Mouse (Mus musculus) kidney, postnatal 25 days (tissue): ENCODE measurements around the gene Usb1.

ENCODE experiments used
- DNase-seq, 2 experiments: peaks; one replicate each; pipeline ENCODE4 v3.0.0; 2021; ENCODE audit warnings: mixed read lengths in 2 of 2

Gene Usb1

GRCm38 (mm10) chr8:95331720-95332436 lies at the start of gene Usb1, which contains the start of gene Zfp319:
Gene Usb1, plus strand, starts transcription at chr8:95332284.
Gene Zfp319, minus strand, starts transcription at chr8:95331950.
- peak; percentile 94 to 96 for DNase-seq

DNA sequence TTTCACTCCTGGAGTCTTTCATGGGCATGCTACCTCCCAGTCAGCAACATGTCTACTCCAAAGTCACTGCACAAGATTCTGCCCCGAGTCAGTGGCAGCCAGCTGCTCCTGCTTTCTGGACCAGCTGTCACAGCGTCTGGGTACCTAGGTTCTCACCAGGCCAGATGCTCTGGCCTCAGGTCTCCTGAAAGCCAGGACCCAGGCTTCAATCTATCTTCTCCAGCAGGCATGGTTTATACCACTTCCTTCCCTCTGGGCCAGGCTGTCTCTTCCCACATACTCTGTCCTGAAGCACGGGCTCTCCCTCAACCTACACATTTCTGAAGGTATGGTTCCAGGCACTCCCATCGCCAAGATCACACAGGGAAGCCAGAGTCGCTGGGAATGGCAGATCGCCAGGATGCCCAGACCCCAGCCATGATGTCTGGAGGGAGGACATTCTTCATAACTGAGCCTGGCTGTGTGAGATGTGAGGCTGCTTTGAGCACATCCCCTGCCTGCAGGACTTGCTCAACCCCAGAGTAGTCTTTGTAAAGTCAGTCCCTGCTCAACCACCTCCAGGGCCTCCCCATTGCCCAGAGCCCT lies 42.9 kb upstream of the Usb1 start:
- DNase-seq: no peak

GRCm38 (mm10) chr8:95293172-95293571 lies 38.9 kb upstream of the Usb1 start:
- DNase-seq: peak; percentile 91 to 96

GRCm38 (mm10) chr8:95293891-95294290 lies 38.2 kb upstream of the Usb1 start:
- DNase-seq: peak; percentile 64 to 68

GRCm38 (mm10) chr8:95302410-95302809 lies 29.7 kb upstream of the Usb1 start:
- peak in 1 of 2 experiments; percentile 70 for DNase-seq

- DNase-seq: no peak
Observed at GRCm38 (mm10) chr8:95305526-95305925, 26.6 kb upstream of the Usb1 start.

GRCm38 (mm10) chr8:95306431-95306830 lies 25.7 kb upstream of the Usb1 start, which contains the start of gene Cngb1:
Gene Cngb1, minus strand, starts transcription at chr8:95306585.
- no peak for DNase-seq

GRCm38 (mm10) chr8:95310342-95310970 lies 21.6 kb upstream of the Usb1 start, which contains the start of gene Tepp:
Gene Tepp, plus strand, starts transcription at chr8:95310566.
- no peak for DNase-seq

- DNase-seq: peak in 1 of 2 experiments; percentile 14
Observed at GRCm38 (mm10) chr8:95312836-95313235, 19.2 kb upstream of the Usb1 start.

DNA sequence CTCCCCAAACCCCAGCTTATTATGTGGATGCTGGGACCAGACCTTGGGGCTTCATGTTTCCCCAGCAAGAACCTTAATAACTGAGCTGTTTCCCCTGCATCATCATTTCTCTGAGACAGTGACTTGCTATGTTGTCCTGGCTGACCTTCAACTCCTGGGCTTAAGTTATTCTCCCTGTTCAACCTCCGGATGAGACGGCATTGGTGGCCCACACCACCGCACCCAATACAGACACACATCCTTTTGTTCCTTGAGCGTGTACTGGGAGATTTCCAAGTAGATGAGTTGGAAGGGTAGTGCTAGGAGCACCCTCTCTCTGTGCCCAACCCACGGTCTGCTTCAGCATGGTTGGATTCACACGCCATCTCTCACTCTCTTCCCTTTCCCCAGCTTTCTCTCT lies 18.2 kb upstream of the Usb1 start:
- no peak for DNase-seq

- no peak for DNase-seq
Observed at GRCm38 (mm10) chr8:95314707-95315106, 17.4 kb upstream of the Usb1 start.

- no peak for DNase-seq
Observed at GRCm38 (mm10) chr8:95315350-95315749, 16.7 kb upstream of the Usb1 start.

DNA sequence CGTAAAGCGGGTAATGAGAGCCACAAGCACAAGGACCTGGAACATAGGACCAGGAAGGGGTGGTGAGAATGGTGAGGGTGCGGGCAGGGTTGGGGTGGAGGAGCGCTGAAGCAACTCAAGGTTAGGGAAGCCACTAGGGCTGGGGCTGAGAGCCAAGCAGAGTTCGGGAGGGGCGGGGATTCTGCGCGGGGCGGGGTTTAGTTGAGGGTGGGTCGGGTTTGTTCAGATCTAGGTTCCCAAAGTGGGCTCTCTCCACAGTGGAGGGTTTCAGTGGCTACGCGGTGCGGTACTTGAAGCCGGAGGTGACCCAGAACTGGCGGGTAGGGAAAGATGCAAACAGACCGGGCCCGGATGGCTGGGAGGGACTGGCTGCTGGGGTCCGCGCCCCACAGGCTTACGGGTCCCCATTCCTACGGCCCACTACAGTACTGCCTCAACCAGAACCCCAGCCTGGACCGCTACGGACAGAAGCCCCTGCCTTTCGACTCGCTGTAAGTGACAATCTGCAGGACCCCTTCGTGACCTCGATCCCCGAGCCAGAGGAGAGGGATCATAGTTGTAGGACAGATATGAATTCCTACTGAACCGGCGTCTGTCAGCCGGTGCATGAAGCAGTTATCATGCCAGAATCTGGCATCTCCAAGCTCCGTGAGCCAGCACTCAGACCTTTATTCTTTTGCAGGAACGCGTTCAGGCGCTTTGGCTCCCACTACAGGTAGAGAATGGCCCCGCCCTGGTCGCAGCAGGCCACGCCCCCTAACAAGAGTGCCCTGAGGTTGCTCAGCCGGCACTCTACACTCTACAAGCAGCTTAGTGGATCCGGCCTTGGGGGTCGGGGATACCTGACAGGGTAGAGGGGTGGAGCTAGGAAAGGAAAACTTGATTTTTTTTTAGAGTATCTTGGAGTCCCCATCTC lies 11.6 kb upstream of the Usb1 start:
- peak; percentile 89 to 92 for DNase-seq

GRCm38 (mm10) chr8:95323201-95323600 lies 8.9 kb upstream of the Usb1 start:
- DNase-seq: no peak

GRCm38 (mm10) chr8:95324646-95325045 lies 7.4 kb upstream of the Usb1 start:
- DNase-seq: no peak

- no peak for DNase-seq
Observed at GRCm38 (mm10) chr8:95326822-95327221, 5.3 kb upstream of the Usb1 start.

GRCm38 (mm10) chr8:95327866-95328465 lies 4.1 kb upstream of the Usb1 start:
- DNase-seq: no peak

- DNase-seq: no peak
Observed at GRCm38 (mm10) chr8:95330367-95330766, 1.7 kb upstream of the Usb1 start.

GRCm38 (mm10) chr8:95331156-95331719 lies 846 bp upstream of the Usb1 start:
- peak in 1 of 2 experiments; percentile 65 for DNase-seq

DNA sequence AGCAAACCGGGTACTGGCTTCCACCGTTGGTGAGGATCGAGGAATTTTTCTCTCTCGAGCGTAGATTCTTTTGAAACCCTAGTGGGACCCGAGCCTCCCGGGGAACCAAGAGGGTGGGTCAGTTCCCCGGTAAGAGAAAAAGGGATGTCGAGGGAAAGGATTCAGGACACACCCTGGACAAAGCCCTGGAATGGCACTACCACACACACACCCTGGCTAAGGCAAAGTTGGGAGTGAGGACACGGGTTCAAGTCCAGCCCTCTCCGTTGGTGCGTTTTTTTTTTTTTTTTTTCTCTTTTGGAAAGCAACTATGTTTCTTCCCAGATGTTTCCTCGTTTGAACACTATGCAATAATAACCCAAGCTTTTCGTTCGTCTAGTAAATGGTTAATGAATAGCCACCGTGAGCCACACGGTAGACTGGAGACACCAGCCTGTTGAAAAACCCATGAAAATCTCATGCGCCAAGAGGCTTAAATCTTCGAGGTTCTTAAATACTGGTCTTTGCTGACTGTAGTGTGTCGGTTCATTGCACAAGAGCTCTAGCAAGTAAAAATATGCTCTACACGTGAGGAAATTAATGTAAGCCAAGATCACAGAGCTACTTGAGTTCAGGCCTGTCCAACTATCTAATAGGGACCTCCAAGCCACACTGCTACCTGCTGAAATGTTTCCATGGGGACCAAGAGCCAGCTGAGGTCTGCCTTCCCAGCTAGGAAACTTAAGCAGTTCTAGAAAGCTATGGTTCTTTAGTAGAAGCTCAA lies 534 bp downstream of the Usb1 start:
- no peak for DNase-seq

- no peak for DNase-seq
Observed at GRCm38 (mm10) chr8:95335706-95336105, 3.6 kb downstream of the Usb1 start.
